ENCODE assay signal across 38 mouse cellular contexts in genomic region chr19:13798102-13798501, GRCm38 (mm10). TPM values are rescaled to one million over a fixed set of nuclear protein-coding genes. Genes with fewer than 3 reads are reported as not detected.
"Had no signal": no experiment of that assay in that cellular context is flagged by ENCODE, and none has a peak within 500 bp of the region (broad histone marks: within the 10 kb centered on the region; RNA-seq: fewer than 3 reads in every experiment).

Olfr1497 (minus strand) TSS chr19:13798202.

- H3K27me3 ChIP-seq: limb, embryonic 12.5 days; limb, embryonic 13.5 days; limb, embryonic 15.5 days; liver, embryonic 12.5 days; liver, embryonic 13.5 days; liver, embryonic 15.5 days; lung, embryonic 15.5 days; megakaryocyte, embryonic 14.5 days; midbrain, embryonic 12.5 days; midbrain, embryonic 13.5 days; midbrain, embryonic 15.5 days had no signal

- H3K4me3 ChIP-seq: left cerebral cortex, adult 2 months; limb, embryonic 10.5 days; limb, embryonic 12.5 days; limb, embryonic 13.5 days; limb, embryonic 15.5 days; liver, embryonic 12.5 days; liver, embryonic 13.5 days; liver, embryonic 15.5 days; lung, embryonic 15.5 days; megakaryocyte, embryonic 14.5 days; midbrain, embryonic 10.5 days; midbrain, embryonic 12.5 days; midbrain, embryonic 13.5 days; midbrain, embryonic 15.5 days; myocyte had no signal

- H3K27ac ChIP-seq: left cerebral cortex, adult 2 months; limb, embryonic 10.5 days; limb, embryonic 12.5 days; limb, embryonic 13.5 days; limb, embryonic 15.5 days; liver, embryonic 12.5 days; liver, embryonic 13.5 days; liver, embryonic 14.5 days; liver, embryonic 15.5 days; lung, embryonic 15.5 days; macrophage; midbrain, embryonic 10.5 days; midbrain, embryonic 12.5 days; midbrain, embryonic 13.5 days; midbrain, embryonic 15.5 days had no signal

- H3K36me3 ChIP-seq: limb, embryonic 10.5 days; limb, embryonic 12.5 days; limb, embryonic 13.5 days; limb, embryonic 15.5 days; liver, embryonic 12.5 days; liver, embryonic 13.5 days; liver, embryonic 15.5 days; lung, embryonic 15.5 days; midbrain, embryonic 10.5 days; midbrain, embryonic 12.5 days; midbrain, embryonic 13.5 days; midbrain, embryonic 15.5 days had no signal

- DNase-seq: left cerebral cortex, postnatal 4 days; liver; liver, embryonic 13.5 days; liver, postnatal 0 days; lung, adult 18-20 months; lung, adult 2 months; lung, embryonic 14.5 days; lung, postnatal 10 days; lung, postnatal 14 days; lung, postnatal 36 days; lung, postnatal 4 days; midbrain, embryonic 14.5 days had no signal

- H3K4me1 ChIP-seq: limb, embryonic 10.5 days; limb, embryonic 12.5 days; limb, embryonic 13.5 days; limb, embryonic 15.5 days; liver, embryonic 12.5 days; liver, embryonic 13.5 days; liver, embryonic 15.5 days; lung, embryonic 15.5 days; megakaryocyte, embryonic 14.5 days; midbrain, embryonic 10.5 days; midbrain, embryonic 12.5 days; midbrain, embryonic 13.5 days; midbrain, embryonic 15.5 days had no signal

RNA-seq across cellular contexts. Expression of gene Olfr1497, which starts in this region (rescaled TPM):
- polyA plus RNA-seq: limb, embryonic 10.5 days; limb, embryonic 11.5 days; limb, embryonic 12.5 days; limb, embryonic 13.5 days; limb, embryonic 14.5 days; limb, embryonic 15.5 days; liver, adult 2 months; liver, embryonic 11.5 days; liver, embryonic 12.5 days; liver, embryonic 13.5 days; liver, embryonic 14.5 days; liver, embryonic 15.5 days; liver, embryonic 16.5 days; liver, postnatal 0 days; lung, adult 2 months; lung, embryonic 14.5 days; lung, embryonic 15.5 days; lung, embryonic 16.5 days; lung, postnatal 0 days; macrophage; midbrain, embryonic 10.5 days; midbrain, embryonic 11.5 days; midbrain, embryonic 12.5 days; midbrain, embryonic 13.5 days; midbrain, embryonic 14.5 days; midbrain, embryonic 15.5 days; midbrain, embryonic 16.5 days; midbrain, postnatal 0 days; myocyte had no signal
